Mouse (Mus musculus) thymus, adult 2 months (tissue): ENCODE results near the gene Skp1a.

Experiments
- CTCF ChIP-seq: fragments of 200-500 bp; IDR thresholded peaks from 2 replicates; pipeline ENCODE4 v1.5.1; 2012; ENCODE audit warnings: mild to moderate bottlenecking, control low read depth, low read length, moderate library complexity, borderline replicate concordance; ENCODE audit not compliant: control insufficient read depth, poor library complexity, insufficient read depth; ENCODE audit errors: extremely low read depth
- POLR2A ChIP-seq: fragments of 200-500 bp; IDR thresholded peaks from 2 replicates; pipeline ENCODE4 v1.6.1; 2012; ENCODE audit warnings: mild to moderate bottlenecking, low read length, control low read depth, moderate library complexity; ENCODE audit not compliant: control insufficient read depth, poor library complexity, insufficient read depth; ENCODE audit errors: extremely low read depth

GRCm38 (mm10) chr11:52277433-52278150, 45.8 kb downstream of the Skp1a start:
- TF ChIP-seq CTCF (no peak), POLR2A (no peak)
